Mouse (Mus musculus) midbrain, embryonic 10.5 days (tissue): Measurements from ENCODE around the gene Shc2. TPM values are rescaled to one million over a fixed set of nuclear protein-coding genes. Genes with fewer than 3 reads are reported as not detected.

ENCODE experiments used
- DNase-seq: peaks from one replicate; pipeline ENCODE4 v3.0.0-alpha.2; 2017; ENCODE audit warnings: low spot score
- H3K27ac ChIP-seq: fragments of 300-500 bp; sonication (generic); replicated peaks from 2 replicates; pipeline ENCODE4 v1.5.1; 2016; ENCODE audit warnings: mild to moderate bottlenecking
- H3K27me3 ChIP-seq: fragments of 300-500 bp; sonication (generic); 2 replicates; pipeline ENCODE4 v1.6.1; 2016; ENCODE audit warnings: low read depth, mild to moderate bottlenecking; ENCODE audit not compliant: poor library complexity, severe bottlenecking
- H3K36me3 ChIP-seq: fragments of 300-500 bp; sonication (generic); 2 replicates; pipeline ENCODE4 v1.6.1; 2016; ENCODE audit warnings: mild to moderate bottlenecking, moderate library complexity
- H3K4me1 ChIP-seq: fragments of 300-500 bp; sonication (generic); 2 replicates; pipeline ENCODE4 v1.6.1; 2016
- H3K4me3 ChIP-seq: fragments of 300-500 bp; sonication (generic); 2 replicates; pipeline ENCODE4 v1.5.1; 2016; ENCODE audit warnings: mild to moderate bottlenecking, moderate library complexity
- H3K9me3 ChIP-seq: fragments of 300-500 bp; sonication (generic); replicated peaks from 2 replicates; pipeline ENCODE4 v1.6.1; 2016; ENCODE audit warnings: mild to moderate bottlenecking
- WGBS: fragments of 180-500 bp; shearing (Covaris S2); methylation state at CpG from one replicate; pipeline ENCODE4 v1.1.7; 2016; 5-methylcytosine and 5-hydroxymethylcytosine counted together
- polyA plus RNA-seq: library from polyadenylated mRNA; unstranded; fragments of >200 nt; fragmentation: Nextera tagmentation; extraction: Ambion mirVana; gene quantifications from 2 replicates; pipeline ENCODE4 v1.2.1, GENCODE M21; 2016

The Shc2 gene
- polyA plus RNA-seq, 1 experiment from 2014 or later, result 18.5 TPM

- Histone ChIP-seq H3K4me3 (peak overlapping the region; percentile 9; the same call in 1 of the 2 replicates), H3K9me3 (no peaks in the 10 kb centered on the region), H3K27ac (no peak overlapping the region), H3K27me3 (peaks cover 8% of the 10 kb centered on the region; the same call in 1 of the 2 replicates), H3K36me3 (peaks cover 46% of the 10 kb centered on the region), H3K4me1 (peaks cover 17% of the 10 kb centered on the region)
- 57% methylated on average over 44 of the region's 44 CpGs for WGBS
- no peak for DNase-seq
Observed at GRCm38 (mm10) chr10:79675346-79676035, 37.8 kb upstream of the Shc2 start.

- WGBS, result 92% methylated on average over 3 of the region's 3 CpGs
Observed at GRCm38 (mm10) chr10:79673054-79673453, 35.3 kb upstream of the Shc2 start.

GRCm38 (mm10) chr10:79672088-79672455, 34.4 kb upstream of the Shc2 start:
- Histone ChIP-seq H3K4me1 (peaks cover 30% of the 10 kb centered on the region), H3K27me3 (peaks cover 8% of the 10 kb centered on the region; the same call in 1 of the 2 replicates), H3K4me3 (no peak overlapping the region; the same call in 1 of the 2 replicates), H3K36me3 (peaks cover 46% of the 10 kb centered on the region), H3K27ac (peak overlapping the region; percentile 98; the same call in 1 of the 2 replicates), H3K9me3 (no peaks in the 10 kb centered on the region)
- DNase-seq, result no peak
- WGBS, result 68% methylated on average over 3 of the region's 3 CpGs

More at GRCm38 (mm10) chr10:79673054-79673453, 35.3 kb upstream of the Shc2 start:
- Histone ChIP-seq H3K27ac (no peak overlapping the region), H3K36me3 (peaks cover 46% of the 10 kb centered on the region), H3K27me3 (peaks cover 8% of the 10 kb centered on the region; the same call in 1 of the 2 replicates), H3K9me3 (no peaks in the 10 kb centered on the region), H3K4me1 (peaks cover 29% of the 10 kb centered on the region), H3K4me3 (no peak overlapping the region)
- DNase-seq, result no peak

GRCm38 (mm10) chr10:79671396-79672087, 33.8 kb upstream of the Shc2 start:
- Histone ChIP-seq H3K27me3 (peaks cover 8% of the 10 kb centered on the region; the same call in 1 of the 2 replicates), H3K4me1 (peaks cover 30% of the 10 kb centered on the region), H3K9me3 (no peaks in the 10 kb centered on the region), H3K36me3 (peaks cover 46% of the 10 kb centered on the region), H3K27ac (peak overlapping the region; percentile 98; the same call in 1 of the 2 replicates), H3K4me3 (peak overlapping the region; percentile 96)
- 71% methylated on average over 6 of the region's 6 CpGs for WGBS
- no peak for DNase-seq

- Histone ChIP-seq H3K27me3 (peaks cover 4% of the 10 kb centered on the region; the same call in 1 of the 2 replicates), H3K27ac (peak overlapping the region; percentile 98), H3K36me3 (peaks cover 35% of the 10 kb centered on the region), H3K4me3 (peak overlapping the region; percentile 96), H3K4me1 (peaks cover 30% of the 10 kb centered on the region), H3K9me3 (no peaks in the 10 kb centered on the region)
- 37% methylated on average over 15 of the region's 15 CpGs for WGBS
- DNase-seq, result no peak
Observed at GRCm38 (mm10) chr10:79670071-79670888, 32.6 kb upstream of the Shc2 start.

GRCm38 (mm10) chr10:79669576-79670057, 31.9 kb upstream of the Shc2 start:
- 0% methylated on average over 47 of the region's 47 CpGs for WGBS
- peaks cover 30% of the 10 kb centered on the region for H3K4me1 ChIP-seq
- peak overlapping the region; percentile 98 for H3K27ac ChIP-seq
- H3K4me3 ChIP-seq, result peak overlapping the region; percentile 96
- H3K9me3 ChIP-seq, result no peaks in the 10 kb centered on the region
- peaks cover 31% of the 10 kb centered on the region for H3K36me3 ChIP-seq
- H3K27me3 ChIP-seq, result 0 out of 2 replicates have a peak, but pooled peaks cover 5% of the 10 kb centered on the region
- DNase-seq, result peak; percentile 85

- Histone ChIP-seq H3K9me3 (no peaks in the 10 kb centered on the region), H3K27me3 (0 out of 2 replicates have a peak, but pooled peaks cover 5% of the 10 kb centered on the region), H3K27ac (peak within 1 kb of the TSS; percentile 98), H3K36me3 (peaks cover 26% of the 10 kb centered on the region), H3K4me3 (peak within 1 kb of the TSS; percentile 96), H3K4me1 (peaks cover 36% of the 10 kb centered on the region)
- under 1% methylated on average over 45 of the region's 45 CpGs for WGBS
- peak; percentile 92 for DNase-seq
Observed at GRCm38 (mm10) chr10:79668771-79669575, 31.3 kb upstream of the Shc2 start, which contains the start of gene Tpgs1. Tpgs1 (plus strand) TSS chr10:79669369.

GRCm38 (mm10) chr10:79668076-79668475, 30.4 kb upstream of the Shc2 start:
- DNase-seq, result no peak
- no peaks in the 10 kb centered on the region for H3K9me3 ChIP-seq
- peaks cover 17% of the 10 kb centered on the region for H3K36me3 ChIP-seq
- 0 out of 2 replicates have a peak, but pooled peaks cover 5% of the 10 kb centered on the region for H3K27me3 ChIP-seq
- H3K4me1 ChIP-seq, result peaks cover 42% of the 10 kb centered on the region
- H3K4me3 ChIP-seq, result peak overlapping the region; percentile 96; the same call in 1 of the 2 replicates
- 86% methylated on average over 5 of the region's 5 CpGs for WGBS
- H3K27ac ChIP-seq, result peak overlapping the region; percentile 98

- WGBS, result 69% methylated on average over 9 of the region's 9 CpGs
- DNase-seq, result no peak
- 0 out of 2 replicates have a peak, but pooled peaks cover 4% of the 10 kb centered on the region for H3K36me3 ChIP-seq
Observed at GRCm38 (mm10) chr10:79666493-79666892, 28.8 kb upstream of the Shc2 start.

GRCm38 (mm10) chr10:79665051-79665450, 27.3 kb upstream of the Shc2 start:
- no peaks in the 10 kb centered on the region for H3K9me3 ChIP-seq
- H3K27me3 ChIP-seq, result 0 out of 2 replicates have a peak, but pooled peaks cover 5% of the 10 kb centered on the region
- no peak overlapping the region for H3K4me3 ChIP-seq
- no peak for DNase-seq
- H3K27ac ChIP-seq, result peak overlapping the region; percentile 52; the same call in 1 of the 2 replicates
- 86% methylated on average over 8 of the region's 8 CpGs for WGBS
- H3K36me3 ChIP-seq, result no peaks in the 10 kb centered on the region
- H3K4me1 ChIP-seq, result peaks cover 28% of the 10 kb centered on the region

More at GRCm38 (mm10) chr10:79666493-79666892, 28.8 kb upstream of the Shc2 start:
- H3K4me3 ChIP-seq, result no peak overlapping the region
- no peak overlapping the region for H3K27ac ChIP-seq
- H3K4me1 ChIP-seq, result peaks cover 40% of the 10 kb centered on the region
- H3K27me3 ChIP-seq, result 0 out of 2 replicates have a peak, but pooled peaks cover 5% of the 10 kb centered on the region
- H3K9me3 ChIP-seq, result no peaks in the 10 kb centered on the region

GRCm38 (mm10) chr10:79664131-79664665, 26.5 kb upstream of the Shc2 start, which contains the start of gene Madcam1:
Madcam1 (plus strand) TSS chr10:79664559.
- Histone ChIP-seq H3K27me3 (0 out of 2 replicates have a peak, but pooled peaks cover 5% of the 10 kb centered on the region), H3K27ac (peak within 1 kb of the TSS; percentile 52; the same call in 1 of the 2 replicates), H3K36me3 (no peaks in the 10 kb centered on the region), H3K9me3 (no peaks in the 10 kb centered on the region), H3K4me3 (no peak within 1 kb of the TSS; the same call in 1 of the 2 replicates), H3K4me1 (peaks cover 26% of the 10 kb centered on the region)
- DNase-seq, result peak; percentile 88
- WGBS, result 10% methylated on average over 13 of the region's 13 CpGs
